Mouse (Mus musculus) liver, embryonic 14.5 days (tissue): ENCODE data around the gene Ndufb2. TPM values are rescaled to one million over a fixed set of nuclear protein-coding genes. Genes with fewer than 3 reads are reported as not detected.

Experiments used
- ATAC-seq: fragments of 200-750 bp; cut with Nextera tagmentation; 2 replicates; pipeline ENCODE4 v1.8.0; 2017; ENCODE audit warnings: moderate number of reproducible peaks, mild to moderate bottlenecking, moderate library complexity; ENCODE audit not compliant: insufficient read depth
- DNase-seq, 3 experiments: peaks; one replicate each; pipeline ENCODE4 v3.0.0-alpha.2; 2012 to 2013; ENCODE audit warnings: low read depth in 3 of 3, low spot score in 3 of 3
- H3K27ac ChIP-seq: fragments of 300-500 bp; sonication (generic); 2 replicates; pipeline ENCODE4 v1.5.1; 2014; ENCODE audit warnings: moderate library complexity, mild to moderate bottlenecking, control low read depth, inconsistent platforms
- H3K27me3 ChIP-seq: fragments of 300-500 bp; sonication (generic); 2 replicates; pipeline ENCODE4 v1.6.1; 2014; ENCODE audit warnings: mild to moderate bottlenecking, low read length, moderate library complexity; ENCODE audit not compliant: control insufficient read depth, insufficient read depth
- H3K36me3 ChIP-seq: fragments of 300-500 bp; sonication (generic); replicated peaks from 2 replicates; pipeline ENCODE4 v1.6.1; 2014; ENCODE audit warnings: low read depth; ENCODE audit not compliant: control insufficient read depth, insufficient read depth
- H3K4me1 ChIP-seq, 2 experiments: fragments of 200-500 bp in 1 of 2; fragments of 300-500 bp in 1 of 2; sonication (generic) in 1 of 2; replicated peaks; 2 replicates each; pipeline ENCODE4 v1.6.1; 2012 to 2014; ENCODE audit warnings: antibody characterized with exemption in 1 of 2, inconsistent platforms in 1 of 2, low read length in 1 of 2; ENCODE audit not compliant: control insufficient read depth in 2 of 2, insufficient read depth in 2 of 2
- H3K4me2 ChIP-seq: fragments of 300-500 bp; sonication (generic); 2 replicates; pipeline ENCODE4 v1.6.1; 2014; ENCODE audit warnings: low read depth, mild to moderate bottlenecking, control low read depth, moderate library complexity
- H3K4me3 ChIP-seq, 2 experiments: fragments of 200-500 bp in 1 of 2; fragments of 300-500 bp in 1 of 2; sonication (generic) in 1 of 2; 2 replicates each; pipeline ENCODE4 v1.5.1; 2012 to 2014; ENCODE audit warnings: low read depth in 2 of 2, low read length in 2 of 2, mild to moderate bottlenecking in 2 of 2, control low read depth in 1 of 2, inconsistent platforms in 1 of 2, moderate library complexity in 1 of 2; ENCODE audit not compliant: insufficient read depth in 1 of 2
- H3K9ac ChIP-seq: fragments of 300-500 bp; sonication (generic); replicated peaks from 2 replicates; pipeline ENCODE4 v1.6.1; 2014; ENCODE audit warnings: mild to moderate bottlenecking, control low read depth, moderate library complexity
- H3K9me3 ChIP-seq: fragments of 300-500 bp; sonication (generic); 2 replicates; pipeline ENCODE4 v1.6.1; 2016; ENCODE audit warnings: low read length, mixed read lengths; ENCODE audit not compliant: control insufficient read depth
- CTCF ChIP-seq: IDR thresholded peaks from 2 replicates; pipeline ENCODE4 v1.5.1; 2016; ENCODE audit warnings: antibody characterized with exemption, low read depth, control low read depth
- EP300 ChIP-seq: IDR thresholded peaks from 2 replicates; pipeline ENCODE4 v1.6.1; 2016; ENCODE audit warnings: antibody characterized with exemption, low read depth
- WGBS: fragments of 180-500 bp; shearing (Covaris S2); extraction: QIAGEN DNeasy Blood & Tissue Kit; methylation state at CpG from one replicate; pipeline ENCODE4 v1.1.7; 2014; ENCODE audit not compliant: insufficient replicate concordance; 5-methylcytosine and 5-hydroxymethylcytosine counted together
- polyA plus RNA-seq, 2 experiments: library from polyadenylated mRNA; depleted of rRNA in 1 of 2; stranded (reverse) in 1 of 2; unstranded in 1 of 2; fragments of >200 nt; fragmentation: Nextera tagmentation in 1 of 2; extraction: Ambion mirVana in 1 of 2; gene quantifications; 2 replicates each; pipeline versions ENCODE4 v1.2.1 to v1.2.3; 2012 to 2014

Ndufb2 gene
- polyA plus RNA-seq, 2 experiments = 105 to 279 TPM

GRCm38 (mm10) chr6:39604565-39604964 is 12.2 kb downstream of the Ndufb2 start:
- Histone ChIP-seq H3K27me3 (no peaks in the 10 kb centered on the region), H3K4me1 (no peaks in the 10 kb centered on the region), H3K4me3 (no peak overlapping the region), H3K36me3 (peaks cover 13% of the 10 kb centered on the region), H3K27ac (no peak overlapping the region), H3K4me2 (no peak overlapping the region), H3K9ac (no peak overlapping the region), H3K9me3 (no peaks in the 10 kb centered on the region)
- TF ChIP-seq EP300 (no peak), CTCF (no peak)
- DNase-seq (no peak), ATAC-seq (no peak)
- WGBS = 73% methylated on average over 5 of the region's 5 CpGs

- Histone ChIP-seq H3K4me2 (no peak overlapping the region), H3K9me3 (no peaks in the 10 kb centered on the region), H3K4me3 (no peak overlapping the region), H3K27ac (no peak overlapping the region), H3K9ac (no peak overlapping the region), H3K36me3 (peaks cover 4% of the 10 kb centered on the region), H3K4me1 (no peaks in the 10 kb centered on the region), H3K27me3 (no peaks in the 10 kb centered on the region)
- 71% methylated on average over 6 of the region's 6 CpGs for WGBS
- TF ChIP-seq CTCF (no peak), EP300 (no peak)
- ATAC-seq (no peak), DNase-seq (no peak)
These were observed 13.7 kb downstream of the Ndufb2 start for GRCm38 (mm10) chr6:39606056-39606455.

- WGBS = 35% methylated on average over 3 of the region's 3 CpGs
- H3K4me1 ChIP-seq = no peaks in the 10 kb centered on the region
- no peak overlapping the region for H3K4me3 ChIP-seq
- no peaks in the 10 kb centered on the region for H3K27me3 ChIP-seq
- H3K9me3 ChIP-seq = no peaks in the 10 kb centered on the region
- ATAC-seq (no peak), DNase-seq (no peak)
- no peak for TF ChIP-seq EP300
- TF ChIP-seq CTCF = no peak
- no peak overlapping the region for H3K27ac ChIP-seq
- H3K36me3 ChIP-seq = peaks cover 3% of the 10 kb centered on the region; the same call in 1 of the 2 replicates
- H3K9ac ChIP-seq = no peak overlapping the region
- no peak overlapping the region for H3K4me2 ChIP-seq
These were observed 14.5 kb downstream of the Ndufb2 start for GRCm38 (mm10) chr6:39606862-39607261.

GRCm38 (mm10) chr6:39607365-39607764 is 15.0 kb downstream of the Ndufb2 start:
- Histone ChIP-seq H3K9ac (no peak overlapping the region), H3K4me2 (no peak overlapping the region), H3K9me3 (no peaks in the 10 kb centered on the region), H3K36me3 (no peaks in the 10 kb centered on the region; the same call in 1 of the 2 replicates), H3K4me1 (no peaks in the 10 kb centered on the region), H3K27ac (no peak overlapping the region), H3K4me3 (no peak overlapping the region), H3K27me3 (no peaks in the 10 kb centered on the region)
- no peak for TF ChIP-seq EP300
- 68% methylated on average over 5 of the region's 5 CpGs for WGBS
- ATAC-seq (no peak), DNase-seq (no peak)

- TF ChIP-seq CTCF (no peak), EP300 (no peak)
- no peak for ATAC-seq
- WGBS = 76% methylated on average over 2 of the region's 2 CpGs
- Histone ChIP-seq H3K9me3 (no peaks in the 10 kb centered on the region), H3K4me1 (no peaks in the 10 kb centered on the region), H3K4me2 (no peak overlapping the region), H3K27me3 (no peaks in the 10 kb centered on the region), H3K9ac (no peak overlapping the region), H3K4me3 (no peak overlapping the region), H3K27ac (no peak overlapping the region), H3K36me3 (peaks cover 2% of the 10 kb centered on the region)
- no peak for DNase-seq
These were observed 17.8 kb downstream of the Ndufb2 start for GRCm38 (mm10) chr6:39610207-39610606.
